Mouse (Mus musculus) limb, embryonic 10.5 days (tissue): ENCODE results near the gene Prodh2. TPM values are rescaled to one million over a fixed set of nuclear protein-coding genes. Genes with fewer than 3 reads are reported as not detected.
A peak's percentile ranks its signal among the peaks of the same experiment; 100 is the strongest.

Experiments
- DNase-seq: peaks from one replicate; pipeline ENCODE4 v3.0.0-alpha.2; 2017; ENCODE audit warnings: low spot score
- H3K27ac ChIP-seq: fragments of 300-500 bp; sonication (generic); 2 replicates; pipeline ENCODE4 v1.5.1; 2016; ENCODE audit warnings: mild to moderate bottlenecking
- H3K27me3 ChIP-seq: fragments of 300-500 bp; sonication (generic); 2 replicates; pipeline ENCODE4 v1.6.1; 2016; ENCODE audit warnings: low read depth, mild to moderate bottlenecking; ENCODE audit not compliant: poor library complexity, severe bottlenecking
- H3K36me3 ChIP-seq: fragments of 300-500 bp; sonication (generic); 2 replicates; pipeline ENCODE4 v1.6.1; 2016; ENCODE audit warnings: mild to moderate bottlenecking, moderate library complexity
- H3K4me1 ChIP-seq: fragments of 300-500 bp; sonication (generic); 2 replicates; pipeline ENCODE4 v1.6.1; 2016
- H3K4me3 ChIP-seq: fragments of 300-500 bp; sonication (generic); 2 replicates; pipeline ENCODE4 v1.5.1; 2016; ENCODE audit warnings: mild to moderate bottlenecking, moderate library complexity
- H3K9me3 ChIP-seq: fragments of 300-500 bp; sonication (generic); replicated peaks from 2 replicates; pipeline ENCODE4 v1.6.1; 2016; ENCODE audit warnings: mild to moderate bottlenecking
- WGBS: fragments of 180-500 bp; shearing (Covaris S2); methylation state at CpG from one replicate; pipeline ENCODE4 v1.1.7; 2016; 5-methylcytosine and 5-hydroxymethylcytosine counted together
- microRNA-seq: library from miRNA; unstranded; fragments of <30 nt; microRNA quantifications from one replicate; pipeline ENCODE4, GENCODE M21; 2017
- polyA plus RNA-seq: library from polyadenylated mRNA; unstranded; fragments of >200 nt; fragmentation: Nextera tagmentation; extraction: Ambion mirVana; gene quantifications from 2 replicates; pipeline ENCODE4 v1.2.1, GENCODE M21; 2016

The Prodh2 gene
- polyA plus RNA-seq, 1 experiment from 2014 or later, result not detected

GRCm38 (mm10) chr7:30556894-30557536, 63.6 kb downstream of the Prodh2 start:
- H3K9me3 ChIP-seq, result no peaks in the 10 kb centered on the region
- 0 out of 2 replicates have a peak overlapping the region, but pooled peaks have one; percentile 9 for H3K4me3 ChIP-seq
- no peaks in the 10 kb centered on the region for H3K27me3 ChIP-seq
- no peak for DNase-seq
- H3K4me1 ChIP-seq, result peaks cover 44% of the 10 kb centered on the region
- H3K36me3 ChIP-seq, result peaks cover 47% of the 10 kb centered on the region
- WGBS, result 94% methylated on average over 18 of the region's 18 CpGs
- no peak overlapping the region for H3K27ac ChIP-seq

DNA sequence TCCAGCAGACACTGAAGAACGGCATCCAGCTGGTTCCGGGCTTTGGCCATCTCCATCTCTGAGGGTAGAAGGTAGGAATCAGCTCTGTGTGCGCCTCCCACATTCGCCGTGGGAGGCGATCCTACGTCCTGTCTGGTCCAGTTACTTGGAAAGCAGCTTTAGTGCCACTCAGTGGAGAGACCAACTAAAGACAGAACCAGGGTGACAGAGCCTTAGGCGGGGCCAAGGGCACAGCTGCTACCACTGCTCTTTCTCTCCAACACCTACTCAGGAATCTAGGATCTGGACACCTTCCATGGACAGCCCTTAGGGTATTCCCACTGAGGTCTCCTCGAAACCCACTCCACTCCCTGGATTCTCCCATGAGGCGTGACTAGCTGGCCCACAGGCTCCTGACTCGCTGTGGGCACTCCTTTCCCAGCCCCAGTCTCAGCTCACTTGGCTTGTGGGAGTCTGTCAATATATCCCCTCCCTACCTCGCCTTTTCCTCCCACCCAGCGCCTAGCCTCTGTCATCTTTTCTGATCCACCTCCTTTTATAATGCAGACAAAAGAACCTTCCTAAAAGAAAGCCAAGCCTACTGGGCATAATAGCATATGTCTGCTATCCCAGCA, 64.6 kb downstream of the Prodh2 start:
- H3K4me3 ChIP-seq, result peak overlapping the region; percentile 68
- no peak for DNase-seq
- no peaks in the 10 kb centered on the region for H3K9me3 ChIP-seq
- peaks cover 47% of the 10 kb centered on the region for H3K36me3 ChIP-seq
- H3K4me1 ChIP-seq, result peaks cover 42% of the 10 kb centered on the region
- H3K27ac ChIP-seq, result no peak overlapping the region
- H3K27me3 ChIP-seq, result no peaks in the 10 kb centered on the region
- 95% methylated on average over 13 of the region's 13 CpGs for WGBS

- Histone ChIP-seq H3K9me3 (no peaks in the 10 kb centered on the region), H3K4me3 (peak overlapping the region; percentile 68), H3K4me1 (peaks cover 36% of the 10 kb centered on the region), H3K27ac (peak overlapping the region; percentile 78), H3K27me3 (no peaks in the 10 kb centered on the region), H3K36me3 (peaks cover 46% of the 10 kb centered on the region)
- no peak for DNase-seq
- 15% methylated on average over 12 of the region's 12 CpGs for WGBS
Observed at GRCm38 (mm10) chr7:30558656-30559442, 65.4 kb downstream of the Prodh2 start.

DNA sequence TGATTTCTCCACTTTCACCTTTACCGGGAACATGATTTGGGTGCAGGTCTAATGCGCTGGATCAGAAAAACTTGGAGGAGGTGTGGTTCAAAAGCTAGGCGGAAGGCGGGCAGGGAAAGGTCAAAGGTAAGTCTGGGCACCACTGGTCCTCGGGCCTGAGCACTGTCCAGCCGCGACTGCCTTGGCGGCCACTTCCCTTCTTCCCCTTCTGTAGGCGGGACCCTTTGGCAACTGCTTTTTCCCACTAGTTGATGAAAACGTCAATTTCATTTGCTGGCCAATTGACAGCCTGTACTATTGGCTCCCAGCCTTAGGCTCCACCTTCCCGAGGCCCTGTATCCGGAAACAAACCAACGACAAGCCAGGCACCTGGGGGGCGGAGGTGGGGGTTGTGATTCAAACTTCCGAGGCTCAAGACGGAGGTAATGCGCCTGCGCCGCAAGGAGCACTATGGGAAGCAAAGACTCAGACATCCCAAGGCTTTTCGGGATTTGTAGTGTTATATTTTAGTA, 66.1 kb downstream of the Prodh2 start, which contains the start of gene Lin37:
TSS of gene Lin37 (minus strand) at position 396 of the 512 bp plus-strand sequence.
- H3K27me3 ChIP-seq, result no peaks in the 10 kb centered on the region
- peaks cover 40% of the 10 kb centered on the region for H3K36me3 ChIP-seq
- DNase-seq, result peak; percentile 91
- WGBS, result under 1% methylated on average over 20 of the region's 20 CpGs
- peaks cover 42% of the 10 kb centered on the region for H3K4me1 ChIP-seq
- peak within 1 kb of the TSS; percentile 78 for H3K27ac ChIP-seq
- H3K4me3 ChIP-seq, result peak within 1 kb of the TSS; percentile 68
- no peaks in the 10 kb centered on the region for H3K9me3 ChIP-seq

DNA sequence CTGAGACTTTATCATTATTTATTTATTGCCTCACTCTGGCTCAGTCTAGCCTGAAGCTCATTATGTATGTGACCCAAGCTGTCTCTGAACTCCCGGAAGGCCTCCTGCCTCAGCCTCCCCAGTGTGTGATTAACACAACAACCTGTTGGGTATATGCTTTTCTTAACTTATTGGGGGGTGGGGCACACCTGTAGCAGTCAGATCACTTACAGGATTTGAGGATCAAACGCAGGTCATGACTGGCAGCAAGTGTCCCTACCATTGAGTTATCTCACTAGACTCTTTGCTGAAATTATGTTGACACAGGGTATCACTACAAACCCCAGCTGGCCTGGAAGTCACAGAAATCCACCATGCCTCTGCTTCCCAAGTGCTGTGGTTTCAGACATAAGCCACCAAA, 66.9 kb downstream of the Prodh2 start:
- Histone ChIP-seq H3K9me3 (no peaks in the 10 kb centered on the region), H3K27ac (peak overlapping the region; percentile 78; the same call in 1 of the 2 replicates), H3K36me3 (peaks cover 38% of the 10 kb centered on the region), H3K27me3 (no peaks in the 10 kb centered on the region), H3K4me3 (peak overlapping the region; percentile 68; the same call in 1 of the 2 replicates), H3K4me1 (peaks cover 42% of the 10 kb centered on the region)
- no peak for DNase-seq
- WGBS, result 73% methylated on average over 2 of the region's 2 CpGs

DNA sequence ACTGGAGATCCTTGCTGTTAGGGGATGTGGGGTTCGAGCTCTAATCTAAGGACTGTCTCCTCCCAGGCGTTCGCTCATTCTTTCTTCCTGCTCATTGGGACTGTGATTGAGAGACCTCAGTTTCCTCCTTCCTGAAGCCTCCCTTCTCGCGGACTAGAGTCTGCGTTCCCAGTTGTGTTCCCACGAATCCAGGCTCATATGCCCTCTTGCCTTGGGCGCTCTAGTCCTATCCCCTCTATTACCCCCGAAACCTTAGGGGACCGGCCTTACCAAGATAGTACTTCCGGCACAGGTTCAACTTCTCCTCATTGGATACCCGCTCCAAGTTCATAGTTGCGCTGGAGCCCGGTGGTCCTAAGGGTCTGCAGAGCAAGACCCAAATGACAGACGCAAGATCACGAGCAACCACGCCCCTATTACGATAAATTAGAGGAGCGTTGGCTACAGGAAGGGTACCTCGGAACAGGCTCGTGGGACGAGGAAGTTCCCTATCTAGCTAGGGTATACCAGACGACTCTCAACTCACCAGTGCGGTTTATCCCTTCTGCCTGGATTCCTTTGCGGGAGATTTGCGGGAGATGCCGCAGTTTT, 69.2 kb downstream of the Prodh2 start:
- WGBS, result 3% methylated on average over 27 of the region's 27 CpGs
- peak; percentile 63 for DNase-seq
- Histone ChIP-seq H3K36me3 (peaks cover 38% of the 10 kb centered on the region), H3K9me3 (no peaks in the 10 kb centered on the region), H3K4me3 (peak overlapping the region; percentile 77), H3K27me3 (no peaks in the 10 kb centered on the region), H3K27ac (peak overlapping the region; percentile 93), H3K4me1 (peaks cover 33% of the 10 kb centered on the region)

Small RNA genes lying within 50 kb of the gene (microRNA-seq; reads per million reads assigned to microRNA genes)
- not detected for gene Gm38670

Other genes with a start within 250 kb of the Prodh2 start
- 0.15 and 0.25 TPM in 2 replicates for gene Thap8, start 213.5 kb upstream of the Prodh2 start, polyA plus RNA-seq
- gene Wdr62, start 213.2 kb upstream of the Prodh2 start, polyA plus RNA-seq, result 15.1 and 15.5 TPM in 2 replicates
- gene Clip3, start 201.9 kb upstream of the Prodh2 start, polyA plus RNA-seq, result 37.8 and 51.7 TPM in 2 replicates
- 93.3 and 107 TPM in 2 replicates for gene Alkbh6, start 184.9 kb upstream of the Prodh2 start, polyA plus RNA-seq
- 52.9 and 92.3 TPM in 2 replicates for gene Syne4, start 178.8 kb upstream of the Prodh2 start, polyA plus RNA-seq
- gene E130208F15Rik, start 171.9 kb upstream of the Prodh2 start, polyA plus RNA-seq, result 2.1 and 4.2 TPM in 2 replicates
- 18.3 and 18.4 TPM in 2 replicates for gene Sdhaf1, start 169.7 kb upstream of the Prodh2 start, polyA plus RNA-seq
- 4.0 and 4.2 TPM in 2 replicates for gene Lrfn3, start 130.8 kb upstream of the Prodh2 start, polyA plus RNA-seq
- 7.6 and 8.6 TPM in 2 replicates for gene Tyrobp, start 79.9 kb upstream of the Prodh2 start, polyA plus RNA-seq
- not detected in 2 replicates for gene Hcst, start 73.8 kb upstream of the Prodh2 start, polyA plus RNA-seq
- 0.55 and 1.2 TPM in 2 replicates for gene Nfkbid, start 71.9 kb upstream of the Prodh2 start, polyA plus RNA-seq
- gene Aplp1, start 48.1 kb upstream of the Prodh2 start, polyA plus RNA-seq, result 8.4 and 13.4 TPM in 2 replicates
- not detected in 2 replicates for gene Kirrel2, start 35.9 kb upstream of the Prodh2 start, polyA plus RNA-seq
- not detected in 2 replicates for gene Nphs1, start 35.3 kb upstream of the Prodh2 start, polyA plus RNA-seq
- 14.0 and 17.1 TPM in 2 replicates for gene Arhgap33, start 41.4 kb downstream of the Prodh2 start, polyA plus RNA-seq
- gene Hspb6, start 58.6 kb downstream of the Prodh2 start, polyA plus RNA-seq, result 4.7 and 7.0 TPM in 2 replicates
- gene Proser3, start 58.7 kb downstream of the Prodh2 start, polyA plus RNA-seq, result 17.8 and 21.6 TPM in 2 replicates
- 42.5 and 45.6 TPM in 2 replicates for gene Lin37, start 66.2 kb downstream of the Prodh2 start, polyA plus RNA-seq
- 92.5 and 100 TPM in 2 replicates for gene U2af1l4, start 69.7 kb downstream of the Prodh2 start, polyA plus RNA-seq
- gene Gm49396, start 69.7 kb downstream of the Prodh2 start, polyA plus RNA-seq, result 13.4 and 15.3 TPM in 2 replicates
- gene Psenen, start 70.0 kb downstream of the Prodh2 start, polyA plus RNA-seq, result 120 and 121 TPM in 2 replicates
- 5.7 and 6.5 TPM in 2 replicates for gene Igflr1, start 71.8 kb downstream of the Prodh2 start, polyA plus RNA-seq
- 10.2 and 10.6 TPM in 2 replicates for gene Kmt2b, start 95.1 kb downstream of the Prodh2 start, polyA plus RNA-seq
- 0.15 and 0.45 TPM in 2 replicates for gene Zbtb32, start 105.3 kb downstream of the Prodh2 start, polyA plus RNA-seq
- 7.9 and 8.2 TPM in 2 replicates for gene Upk1a, start 119.2 kb downstream of the Prodh2 start, polyA plus RNA-seq
- 776 and 820 TPM in 2 replicates for gene Cox6b1, start 132.5 kb downstream of the Prodh2 start, polyA plus RNA-seq
- 1.3 and 2.5 TPM in 2 replicates for gene Etv2, start 142.2 kb downstream of the Prodh2 start, polyA plus RNA-seq
- 150 and 151 TPM in 2 replicates for gene Rbm42, start 156.7 kb downstream of the Prodh2 start, polyA plus RNA-seq
- 84.1 and 84.8 TPM in 2 replicates for gene Haus5, start 171.4 kb downstream of the Prodh2 start, polyA plus RNA-seq
- gene Pmis2, start 178.0 kb downstream of the Prodh2 start, polyA plus RNA-seq, result not detected in 2 replicates
- not detected in 2 replicates for gene 2200002J24Rik, start 205.3 kb downstream of the Prodh2 start, polyA plus RNA-seq
- gene Atp4a, start 218.6 kb downstream of the Prodh2 start, polyA plus RNA-seq, result 0.08 and 0.38 TPM in 2 replicates
- gene Tmem147, start 235.9 kb downstream of the Prodh2 start, polyA plus RNA-seq, result 153 and 159 TPM in 2 replicates